ENCODE assay signal across 14 mouse cellular contexts in the genomic region with DNA sequence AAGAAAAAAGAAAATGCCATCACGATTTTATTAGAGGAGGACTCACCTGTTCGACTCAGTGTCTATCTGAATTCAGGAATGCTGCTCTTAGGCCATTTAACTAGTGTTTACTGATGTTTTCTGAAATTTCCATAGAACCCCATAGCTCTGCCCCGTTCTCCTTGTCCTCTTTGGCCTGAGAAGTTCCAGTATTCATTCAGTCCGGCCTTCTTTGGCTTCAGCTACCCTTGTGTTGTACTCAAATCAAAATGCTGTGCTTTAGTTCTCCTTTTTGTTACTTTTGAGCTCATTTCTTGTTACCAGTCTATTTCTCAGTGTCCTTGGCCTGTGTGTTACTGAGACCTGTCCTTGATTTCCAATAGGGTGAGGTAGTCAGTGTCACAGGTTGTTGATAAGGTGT. TPM values are rescaled to one million over a fixed set of nuclear protein-coding genes. Genes with fewer than 3 reads are reported as not detected.
DNase-seq lines count a peak whose midpoint lies in the region; ATAC-seq and TF ChIP-seq lines count a peak whose summit lies in the region.
"Had no signal": no experiment of that assay in that cellular context is flagged by ENCODE, and none has a peak within 500 bp of the region (broad histone marks: within the 10 kb centered on the region; RNA-seq: fewer than 3 reads in every experiment).

No protein-coding gene starts in this region.

- intact Hi-C loops in heart, postnatal 25 days (cut with DNase I), result loop anchor here (10.0 kb wide), 1 partner anchor 421 kb away; the partner anchor contains the start of gene Map9

- H3K27ac ChIP-seq in heart, embryonic 10.5 days, result peak overlapping the region; percentile 16; the same call in 1 of the 2 replicates
- no peak overlapping the region for H3K27ac ChIP-seq in kidney, embryonic 15.5 days
- H3K27ac ChIP-seq in stomach, embryonic 15.5 days, result no peak overlapping the region
- H3K27ac ChIP-seq in stomach, postnatal 0 days (replicated peaks), result no peak overlapping the region

- H3K4me3 ChIP-seq in heart, embryonic 10.5 days, result no peak overlapping the region
- peak overlapping the region; percentile 83; the same call in 1 of the 2 replicates for H3K4me3 ChIP-seq in kidney, embryonic 15.5 days (replicated peaks)
- H3K4me3 ChIP-seq in stomach, embryonic 15.5 days (replicated peaks), result no peak overlapping the region
- no peak overlapping the region; the same call in 1 of the 2 replicates for H3K4me3 ChIP-seq in stomach, postnatal 0 days (ENCODE audit: low read depth, low read length)

- H3K4me2 ChIP-seq in kidney, embryonic 15.5 days, result peak overlapping the region; percentile 59; the same call in 1 of the 2 replicates
- peak overlapping the region; percentile 46; the same call in 1 of the 2 replicates for H3K4me2 ChIP-seq in stomach, embryonic 15.5 days
- no peak overlapping the region for H3K4me2 ChIP-seq in stomach, postnatal 0 days (replicated peaks; ENCODE audit: low read depth)

- WGBS in heart, embryonic 10.5 days, result 80% methylated on average over 4 of the region's 4 CpGs
- 83% methylated on average over 4 of the region's 4 CpGs for WGBS in kidney, embryonic 15.5 days
- 78% methylated on average over 4 of the region's 4 CpGs for WGBS in stomach, embryonic 15.5 days
- WGBS in stomach, postnatal 0 days, result 77% methylated on average over 4 of the region's 4 CpGs

- no peaks in the 10 kb centered on the region for H3K27me3 ChIP-seq in heart, embryonic 10.5 days (ENCODE audit: insufficient read depth, poor library complexity, severe bottlenecking)
- no peaks in the 10 kb centered on the region for H3K27me3 ChIP-seq in kidney, embryonic 15.5 days
- no peaks in the 10 kb centered on the region for H3K27me3 ChIP-seq in stomach, embryonic 15.5 days (replicated peaks)
- no peaks in the 10 kb centered on the region for H3K27me3 ChIP-seq in stomach, postnatal 0 days (ENCODE audit: control insufficient read depth, insufficient read depth, low read length)
- H3K27me3 ChIP-seq: embryonic facial prominence, embryonic 13.5 days; forebrain, embryonic 12.5 days had no signal

- no peaks in the 10 kb centered on the region for H3K4me1 ChIP-seq in heart, embryonic 10.5 days
- H3K4me1 ChIP-seq in kidney, embryonic 15.5 days, result 0 out of 2 replicates have a peak, but pooled peaks cover 3% of the 10 kb centered on the region
- no peaks in the 10 kb centered on the region for H3K4me1 ChIP-seq in stomach, embryonic 15.5 days
- no peaks in the 10 kb centered on the region for H3K4me1 ChIP-seq in stomach, postnatal 0 days (replicated peaks; ENCODE audit: control insufficient read depth, insufficient read depth)
- H3K4me1 ChIP-seq: embryonic facial prominence, embryonic 13.5 days had no signal

- no peak for ATAC-seq in kidney, embryonic 15.5 days (replicated peaks; ENCODE audit: low FRiP score)
- no peak for ATAC-seq in stomach, embryonic 15.5 days (ENCODE audit: insufficient read depth, low FRiP score, low read depth)
- no peak for ATAC-seq in stomach, postnatal 0 days (ENCODE audit: low FRiP score, low TSS enrichment)

- no peak for DNase-seq in heart, embryonic 10.5 days (ENCODE audit: low spot score)
- DNase-seq in heart, postnatal 25 days (ENCODE audit: low spot score), result no peak
- no peak for DNase-seq in kidney, adult 18-20 months
- DNase-seq in stomach, postnatal 0 days (ENCODE audit: low spot score), result no peak
- peak; percentile 18 for DNase-seq in testis, postnatal 14 days (ENCODE audit: low spot score)
- no peak for DNase-seq in cerebellum, postnatal 10 days

- TF ChIP-seq EP300 in stomach, postnatal 0 days (optimal IDR thresholded peaks at IDR 0.05), result no peak

- no peaks in the 10 kb centered on the region for H3K36me3 ChIP-seq in heart, embryonic 10.5 days
- no peaks in the 10 kb centered on the region for H3K36me3 ChIP-seq in kidney, embryonic 15.5 days
- H3K36me3 ChIP-seq in stomach, embryonic 15.5 days, result no peaks in the 10 kb centered on the region
- no peaks in the 10 kb centered on the region for H3K36me3 ChIP-seq in stomach, postnatal 0 days (ENCODE audit: control insufficient read depth, insufficient read depth, low read length)
- H3K36me3 ChIP-seq: embryonic facial prominence, embryonic 13.5 days; forebrain, embryonic 12.5 days had no signal

- TF ChIP-seq CTCF in stomach, postnatal 0 days (IDR thresholded peaks at IDR 0.05; ENCODE audit: low read depth), result no peak

- no peak overlapping the region for H3K9ac ChIP-seq in kidney, embryonic 15.5 days
- H3K9ac ChIP-seq in stomach, embryonic 15.5 days, result no peak overlapping the region
- no peak overlapping the region for H3K9ac ChIP-seq in stomach, postnatal 0 days (ENCODE audit: low read length)

- no peaks in the 10 kb centered on the region for H3K9me3 ChIP-seq in heart, embryonic 10.5 days
- no peaks in the 10 kb centered on the region for H3K9me3 ChIP-seq in kidney, embryonic 15.5 days (replicated peaks)
- H3K9me3 ChIP-seq in stomach, embryonic 15.5 days, result no peaks in the 10 kb centered on the region
- no peaks in the 10 kb centered on the region for H3K9me3 ChIP-seq in stomach, postnatal 0 days (ENCODE audit: control insufficient read depth, low read length)
- H3K9me3 ChIP-seq: embryonic facial prominence, embryonic 13.5 days; forebrain, embryonic 12.5 days had no signal

RNA-seq across cellular contexts. Expression of gene Ctso, which starts 0.9 kb away (rescaled TPM):
- polyA plus RNA-seq in heart, embryonic 10.5 days (2016; fragmentation: Nextera tagmentation; extraction: Ambion mirVana), result 10.1 and 15.9 TPM in 2 replicates
- 1 to 10 TPM; 8.1 to 8.3 TPM for total RNA-seq in heart, postnatal 25 days (2021)
- 13.8 and 14.2 TPM in 2 replicates for polyA plus RNA-seq in kidney, embryonic 15.5 days (2015; fragmentation: Nextera tagmentation; extraction: Ambion mirVana)
- polyA plus RNA-seq in stomach, embryonic 15.5 days (2015; fragmentation: Nextera tagmentation; extraction: Ambion mirVana), result 17.9 and 18.2 TPM in 2 replicates
- 28.8 and 30.0 TPM in 2 replicates for polyA plus RNA-seq in stomach, postnatal 0 days (2015; fragmentation: Nextera tagmentation; extraction: Ambion mirVana)

RNA-seq across cellular contexts. Expression of gene Tdo2, which starts 42.7 kb away (rescaled TPM):
- 2.1 and 2.6 TPM in 2 replicates for polyA plus RNA-seq in heart, embryonic 10.5 days (2016; fragmentation: Nextera tagmentation; extraction: Ambion mirVana)
- not detected for total RNA-seq in heart, postnatal 25 days (2021)
- 0.09 and 0.19 TPM in 2 replicates for polyA plus RNA-seq in kidney, embryonic 15.5 days (2015; fragmentation: Nextera tagmentation; extraction: Ambion mirVana)
- 0.82 and 1.0 TPM in 2 replicates for polyA plus RNA-seq in stomach, embryonic 15.5 days (2015; fragmentation: Nextera tagmentation; extraction: Ambion mirVana)
- 2.8 and 3.6 TPM in 2 replicates for polyA plus RNA-seq in stomach, postnatal 0 days (2015; fragmentation: Nextera tagmentation; extraction: Ambion mirVana)
- polyA plus RNA-seq: C2C12; embryonic facial prominence, embryonic 13.5 days; hindbrain, embryonic 14.5 days had no signal

RNA-seq across cellular contexts. Expression of gene Asic5, which starts 48.7 kb away (rescaled TPM):
- not detected in 2 replicates for polyA plus RNA-seq in heart, embryonic 10.5 days (2016; fragmentation: Nextera tagmentation; extraction: Ambion mirVana)
- total RNA-seq in heart, postnatal 25 days (2021), result not detected
- polyA plus RNA-seq in kidney, embryonic 15.5 days (2015; fragmentation: Nextera tagmentation; extraction: Ambion mirVana), result not detected in 2 replicates
- not detected in 2 replicates for polyA plus RNA-seq in stomach, embryonic 15.5 days (2015; fragmentation: Nextera tagmentation; extraction: Ambion mirVana)
- polyA plus RNA-seq in stomach, postnatal 0 days (2015; fragmentation: Nextera tagmentation; extraction: Ambion mirVana), result 0.70 and 1.5 TPM in 2 replicates
- total RNA-seq: gastrocnemius, adult 8-10 months; left cerebral cortex, postnatal 10 days had no signal
- polyA plus RNA-seq: C2C12; embryonic facial prominence, embryonic 13.5 days; forebrain, embryonic 12.5 days; hindbrain, embryonic 14.5 days had no signal
